Mouse (Mus musculus) forebrain, postnatal 0 days (tissue): ENCODE results near the gene Gna13. TPM values are rescaled to one million over a fixed set of nuclear protein-coding genes. Genes with fewer than 3 reads are reported as not detected.
A peak's percentile ranks its signal among the peaks of the same experiment; 100 is the strongest.

Experiments
- ATAC-seq: fragments of 200-750 bp; cut with Nextera tagmentation; 2 replicates; pipeline ENCODE4 v1.8.0; 2017; ENCODE audit warnings: mild to moderate bottlenecking, moderate library complexity
- DNase-seq: peaks from one replicate; pipeline ENCODE4 v3.0.0-alpha.2; 2015
- H3K27ac ChIP-seq: fragments of 300-500 bp; sonication (generic); 2 replicates; pipeline ENCODE4 v1.5.1; 2014; ENCODE audit warnings: low read depth, mild to moderate bottlenecking, antibody characterized with exemption, low read length, moderate library complexity, mixed read lengths
- H3K27me3 ChIP-seq: fragments of 300-500 bp; sonication (generic); 2 replicates; pipeline ENCODE4 v1.6.1; 2014; ENCODE audit warnings: mild to moderate bottlenecking, low read length, mixed read lengths; ENCODE audit not compliant: insufficient read depth
- H3K36me3 ChIP-seq: fragments of 300-500 bp; sonication (generic); 2 replicates; pipeline ENCODE4 v1.6.1; 2014; ENCODE audit warnings: mild to moderate bottlenecking, moderate library complexity; ENCODE audit not compliant: insufficient read depth
- H3K4me1 ChIP-seq: fragments of 300-500 bp; sonication (generic); 2 replicates; pipeline ENCODE4 v1.6.1; 2014; ENCODE audit warnings: antibody characterized with exemption; ENCODE audit not compliant: insufficient read depth
- H3K4me2 ChIP-seq: fragments of 300-500 bp; sonication (generic); 2 replicates; pipeline ENCODE4 v1.6.1; 2014; ENCODE audit warnings: low read depth, mild to moderate bottlenecking, moderate library complexity
- H3K4me3 ChIP-seq: fragments of 300-500 bp; sonication (generic); 2 replicates; pipeline ENCODE4 v1.5.1; 2014; ENCODE audit warnings: low read depth, low read length, mixed read lengths
- H3K9ac ChIP-seq: fragments of 300-500 bp; sonication (generic); 2 replicates; pipeline ENCODE4 v1.6.1; 2014; ENCODE audit warnings: mild to moderate bottlenecking
- H3K9me3 ChIP-seq: fragments of 300-500 bp; sonication (generic); 2 replicates; pipeline ENCODE4 v1.6.1; 2016; ENCODE audit warnings: low read length
- CTCF ChIP-seq: sonication (generic); IDR thresholded peaks from 2 replicates; pipeline ENCODE4 v1.5.1; 2016; ENCODE audit warnings: antibody characterized with exemption, control low read depth, low read depth
- WGBS: fragments of 180-500 bp; shearing (Covaris S2); extraction: QIAGEN DNeasy Blood & Tissue Kit; methylation state at CpG from one replicate; pipeline ENCODE4 v1.1.7; 2014; 5-methylcytosine and 5-hydroxymethylcytosine counted together
- polyA plus RNA-seq: library from polyadenylated mRNA; unstranded; fragments of >200 nt; fragmentation: Nextera tagmentation; extraction: Ambion mirVana; gene quantifications from 2 replicates; pipeline ENCODE4 v1.2.1, GENCODE M21; 2015
- total RNA-seq: library from RNA; depleted of rRNA; stranded (reverse); fragments of >200 nt; gene quantifications from 2 replicates; pipeline ENCODE4 v1.2.3, GENCODE M21; 2014

Gna13 gene
- total and polyA plus RNA-seq, 2 experiments from 2014 or later = 30.4 to 52.2 TPM

- H3K36me3 ChIP-seq = peaks cover 39% of the 10 kb centered on the region
- no peak overlapping the region for H3K4me2 ChIP-seq
- ATAC-seq (no peak), DNase-seq (no peak)
- 60% methylated on average over 8 of the region's 8 CpGs for WGBS
- H3K27me3 ChIP-seq = no peaks in the 10 kb centered on the region
- H3K4me3 ChIP-seq = no peak overlapping the region
- no peak overlapping the region for H3K9ac ChIP-seq
- no peak for TF ChIP-seq CTCF
- H3K4me1 ChIP-seq = no peaks in the 10 kb centered on the region
- no peak overlapping the region for H3K27ac ChIP-seq
- H3K9me3 ChIP-seq = no peaks in the 10 kb centered on the region
Measured at GRCm38 (mm10) chr11:109436889-109437288, 74.3 kb downstream of the Gna13 start.

GRCm38 (mm10) chr11:109439209-109439608 lies 76.6 kb downstream of the Gna13 start:
- Histone ChIP-seq H3K9ac (0 out of 2 replicates have a peak overlapping the region, but pooled peaks have one; percentile 51), H3K9me3 (no peaks in the 10 kb centered on the region), H3K4me2 (0 out of 2 replicates have a peak overlapping the region, but pooled peaks have one; percentile 63), H3K4me3 (no peak overlapping the region), H3K36me3 (peaks cover 28% of the 10 kb centered on the region), H3K27ac (no peak overlapping the region), H3K27me3 (no peaks in the 10 kb centered on the region), H3K4me1 (no peaks in the 10 kb centered on the region)
- ATAC-seq = peak; percentile 42; the same call in 1 of the 2 replicates
- no peak for DNase-seq
- WGBS = 19% methylated on average over 4 of the region's 5 CpGs
- TF ChIP-seq CTCF = no peak

DNA sequence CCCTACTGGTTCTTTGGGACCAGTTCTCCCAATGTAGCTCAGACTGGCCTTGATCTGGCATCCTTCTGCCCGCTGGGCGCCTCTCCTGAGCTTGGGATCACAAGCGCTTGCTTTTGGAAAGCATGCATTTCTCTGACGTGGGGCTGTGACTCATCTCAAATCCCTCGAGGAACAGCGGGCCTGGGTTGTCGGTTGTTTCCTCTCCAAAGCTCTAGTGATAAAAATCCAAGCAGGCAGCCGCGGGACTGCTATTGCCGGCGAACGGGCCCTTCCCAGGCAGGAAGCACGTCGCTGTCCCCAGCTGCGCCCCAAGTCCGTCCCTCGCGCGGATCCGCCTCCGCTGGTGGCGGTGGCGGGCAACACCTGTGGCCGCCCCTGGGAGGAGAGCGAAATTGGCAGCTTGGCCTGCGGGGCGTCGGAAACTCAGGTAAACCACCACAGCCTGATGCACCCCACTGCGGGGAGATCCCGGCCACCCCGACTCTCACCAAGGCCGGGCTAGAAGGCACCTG lies 77.3 kb downstream of the Gna13 start:
- peak overlapping the region; percentile 0; the same call in 1 of the 2 replicates for H3K27ac ChIP-seq
- WGBS = 4% methylated on average over 32 of the region's 32 CpGs

GRCm38 (mm10) chr11:109440641-109441040 lies 78.0 kb downstream of the Gna13 start:
- no peak overlapping the region; the same call in 1 of the 2 replicates for H3K4me2 ChIP-seq
- no peaks in the 10 kb centered on the region for H3K9me3 ChIP-seq
- no peaks in the 10 kb centered on the region for H3K27me3 ChIP-seq
- H3K4me1 ChIP-seq = 0 out of 2 replicates have a peak, but pooled peaks cover 3% of the 10 kb centered on the region
- DNase-seq = no peak
- H3K36me3 ChIP-seq = peaks cover 15% of the 10 kb centered on the region; the same call in 1 of the 2 replicates
- ATAC-seq = no peak
- no peak overlapping the region for H3K4me3 ChIP-seq
- H3K9ac ChIP-seq = no peak overlapping the region
- H3K27ac ChIP-seq = no peak overlapping the region
- TF ChIP-seq CTCF = no peak
- WGBS = 58% methylated on average over 4 of the region's 4 CpGs

More for the DNA sequence above, 77.3 kb downstream of the Gna13 start:
- peak overlapping the region; percentile 36 for H3K4me3 ChIP-seq
- H3K9ac ChIP-seq = peak overlapping the region; percentile 51
- DNase-seq = peak; percentile 75
- ATAC-seq = peak; percentile 76
- H3K9me3 ChIP-seq = no peaks in the 10 kb centered on the region
- H3K4me1 ChIP-seq = no peaks in the 10 kb centered on the region
- H3K27me3 ChIP-seq = no peaks in the 10 kb centered on the region
- 0 out of 2 replicates have a peak, but pooled peaks have one; percentile 1 for TF ChIP-seq CTCF
- H3K4me2 ChIP-seq = peak overlapping the region; percentile 63
- H3K36me3 ChIP-seq = peaks cover 21% of the 10 kb centered on the region

DNA sequence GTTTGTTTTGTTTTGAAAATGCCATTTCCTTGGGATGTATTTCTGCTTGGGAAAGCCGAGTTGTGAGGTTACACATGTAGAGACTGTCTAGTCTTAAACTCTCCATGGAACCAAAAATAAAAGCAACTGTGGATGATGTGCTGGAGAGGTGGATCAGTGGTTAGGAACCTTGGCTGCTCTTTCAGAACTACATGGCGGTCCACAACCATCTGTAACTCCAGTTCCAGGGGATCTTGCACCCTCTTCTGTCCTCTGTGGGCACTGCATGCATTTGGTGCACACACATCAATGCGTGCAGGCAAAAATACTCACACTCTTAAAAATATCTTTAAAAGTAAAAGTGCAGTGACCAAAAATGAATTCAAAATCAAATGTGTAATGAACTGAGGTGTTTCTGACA lies 78.5 kb downstream of the Gna13 start:
- Histone ChIP-seq H3K9me3 (no peaks in the 10 kb centered on the region), H3K27me3 (no peaks in the 10 kb centered on the region), H3K4me1 (0 out of 2 replicates have a peak, but pooled peaks cover 3% of the 10 kb centered on the region), H3K36me3 (peaks cover 12% of the 10 kb centered on the region; the same call in 1 of the 2 replicates), H3K4me2 (no peak overlapping the region), H3K9ac (no peak overlapping the region), H3K27ac (no peak overlapping the region), H3K4me3 (no peak overlapping the region)
- ATAC-seq (peak; percentile 33; the same call in 1 of the 2 replicates), DNase-seq (peak; percentile 59)
- 61% methylated on average over 3 of the region's 3 CpGs for WGBS
- peak; percentile 75 for TF ChIP-seq CTCF

GRCm38 (mm10) chr11:109442166-109442730 lies 79.6 kb downstream of the Gna13 start:
- Histone ChIP-seq H3K9ac (no peak overlapping the region), H3K27ac (no peak overlapping the region), H3K36me3 (peaks cover 8% of the 10 kb centered on the region; the same call in 1 of the 2 replicates), H3K4me2 (no peak overlapping the region), H3K4me3 (no peak overlapping the region), H3K4me1 (0 out of 2 replicates have a peak, but pooled peaks cover 3% of the 10 kb centered on the region), H3K9me3 (no peaks in the 10 kb centered on the region), H3K27me3 (no peaks in the 10 kb centered on the region)
- no peak for TF ChIP-seq CTCF
- no peak for DNase-seq
- ATAC-seq = no peak
- WGBS = 72% methylated on average over 5 of the region's 5 CpGs
